Mouse (Mus musculus): ENCODE data around the gene Rnf212. TPM values are rescaled to one million over a fixed set of nuclear protein-coding genes. Genes with fewer than 3 reads are reported as not detected.

The Rnf212 gene
- polyA plus RNA-seq, 1 experiment, result not detected

GRCm38 (mm10) chr5:108719761-108720160, 55.0 kb downstream of the Rnf212 start:
- Histone ChIP-seq H3K4me3 (no peak overlapping the region), H3K36me3 (ENCODE audit: control insufficient read depth, insufficient read depth) (no peaks in the 10 kb centered on the region), H3K79me2 (ENCODE audit: control insufficient read depth, insufficient read depth) (no peaks in the 10 kb centered on the region), H3K4me2 (ENCODE audit: low read depth) (no peak overlapping the region), H3K27me3 (ENCODE audit: control insufficient read depth, insufficient read depth, insufficient read length) (no peaks in the 10 kb centered on the region), H3ac (ENCODE audit: control insufficient read depth, insufficient read length) (no peak overlapping the region)
- TF ChIP-seq MYOG (IDR thresholded peaks at IDR 0.05; ENCODE audit: control insufficient read depth in 1 of 3, insufficient read depth in 1 of 3, insufficient read length in 2 of 3, low read depth in 2 of 3), result no peak
- TF ChIP-seq MAX (IDR thresholded peaks at IDR 0.05; ENCODE audit: low read depth), result no peak
- TF ChIP-seq MYOD1 (IDR thresholded peaks at IDR 0.05; ENCODE audit: control insufficient read depth in 1 of 3, insufficient read length in 2 of 3, low read depth in 2 of 3), result no peak
- TF ChIP-seq POLR2AphosphoS2 (IDR thresholded peaks at IDR 0.05; ENCODE audit: insufficient read length, low read depth), result no peak
- TF ChIP-seq E2F4 (IDR thresholded peaks at IDR 0.05; ENCODE audit: insufficient read depth), result no peak
- TF ChIP-seq CEBPB (IDR thresholded peaks at IDR 0.05; ENCODE audit: insufficient read depth, poor library complexity, severe bottlenecking), result no peak
- no peak for TF ChIP-seq USF1 (IDR thresholded peaks at IDR 0.05; ENCODE audit: low read depth)

DNA sequence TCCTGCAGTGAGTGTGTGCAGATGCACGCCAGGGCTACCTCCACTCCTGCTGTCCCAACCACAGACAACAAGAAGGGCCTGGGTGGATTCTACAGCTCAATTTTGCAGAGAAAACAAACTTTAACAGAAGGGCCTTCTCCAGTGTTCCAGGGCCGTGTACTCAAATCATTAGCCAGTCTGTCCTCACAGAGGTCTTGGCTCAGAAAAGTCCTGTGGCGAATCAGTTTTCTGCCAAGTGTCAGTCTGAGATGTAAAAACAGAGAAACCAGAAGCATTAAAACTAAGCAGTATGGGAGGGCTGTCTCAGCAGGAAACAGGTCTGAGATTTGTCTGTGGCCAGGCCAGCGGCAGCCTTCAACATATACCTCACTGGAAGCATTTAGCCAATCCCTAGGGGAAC, 56.7 kb downstream of the Rnf212 start:
- TF ChIP-seq E2F4 (IDR thresholded peaks at IDR 0.05; ENCODE audit: insufficient read depth), result no peak
- no peak for TF ChIP-seq MYOD1 (IDR thresholded peaks at IDR 0.05; ENCODE audit: control insufficient read depth in 1 of 3, insufficient read length in 2 of 3, low read depth in 2 of 3)
- TF ChIP-seq POLR2AphosphoS2 (IDR thresholded peaks at IDR 0.05; ENCODE audit: insufficient read length, low read depth), result no peak
- TF ChIP-seq POLR2A (IDR thresholded peaks at IDR 0.05; ENCODE audit: insufficient read length, low read depth), result no peak
- TF ChIP-seq USF1 (IDR thresholded peaks at IDR 0.05; ENCODE audit: low read depth), result no peak
- no peak for TF ChIP-seq TCF12 (IDR thresholded peaks at IDR 0.05; ENCODE audit: insufficient read depth, poor library complexity, severe bottlenecking)
- no peak for TF ChIP-seq MAX (IDR thresholded peaks at IDR 0.05; ENCODE audit: low read depth)
- no peak for TF ChIP-seq REST (IDR thresholded peaks at IDR 0.05; ENCODE audit: insufficient read depth, insufficient read length)
- no peaks in the 10 kb centered on the region for H3K27me3 ChIP-seq (ENCODE audit: control insufficient read depth, insufficient read depth, insufficient read length)
- H3K79me2 ChIP-seq (ENCODE audit: control insufficient read depth, insufficient read depth), result no peaks in the 10 kb centered on the region
- H3K4me3 ChIP-seq, result no peak overlapping the region
- no peak overlapping the region for H3K4me2 ChIP-seq (ENCODE audit: low read depth)
- H3ac ChIP-seq (ENCODE audit: control insufficient read depth, insufficient read length), result no peak overlapping the region
- H3K36me3 ChIP-seq (ENCODE audit: control insufficient read depth, insufficient read depth), result no peaks in the 10 kb centered on the region

- Histone ChIP-seq H3K27me3 (ENCODE audit: control insufficient read depth, insufficient read depth, insufficient read length) (no peaks in the 10 kb centered on the region), H3K79me2 (ENCODE audit: control insufficient read depth, insufficient read depth) (no peaks in the 10 kb centered on the region), H3K4me2 (ENCODE audit: low read depth) (no peak overlapping the region), H3K4me3 (no peak overlapping the region), H3K36me3 (ENCODE audit: control insufficient read depth, insufficient read depth) (no peaks in the 10 kb centered on the region), H3ac (ENCODE audit: control insufficient read depth, insufficient read length) (no peak overlapping the region)
- TF ChIP-seq POLR2A (IDR thresholded peaks at IDR 0.05; ENCODE audit: insufficient read length, low read depth), result no peak
- no peak for TF ChIP-seq REST (IDR thresholded peaks at IDR 0.05; ENCODE audit: insufficient read depth, insufficient read length)
- no peak for TF ChIP-seq MYOD1 (IDR thresholded peaks at IDR 0.05; ENCODE audit: control insufficient read depth in 1 of 3, insufficient read length in 2 of 3, low read depth in 2 of 3)
- no peak for TF ChIP-seq MAX (IDR thresholded peaks at IDR 0.05; ENCODE audit: low read depth)
- TF ChIP-seq POLR2AphosphoS2 (IDR thresholded peaks at IDR 0.05; ENCODE audit: insufficient read length, low read depth), result no peak
- TF ChIP-seq TCF12 (IDR thresholded peaks at IDR 0.05; ENCODE audit: insufficient read depth, poor library complexity, severe bottlenecking), result no peak
- TF ChIP-seq MYOG (IDR thresholded peaks at IDR 0.05; ENCODE audit: control insufficient read depth in 1 of 3, insufficient read depth in 1 of 3, insufficient read length in 2 of 3, low read depth in 2 of 3), result no peak
- no peak for TF ChIP-seq TCF3 (IDR thresholded peaks at IDR 0.05; ENCODE audit: insufficient read length, low read depth)
- no peak for TF ChIP-seq E2F4 (IDR thresholded peaks at IDR 0.05; ENCODE audit: insufficient read depth)
- TF ChIP-seq SRF (IDR thresholded peaks at IDR 0.05; ENCODE audit: control insufficient read depth, insufficient read length, low read depth), result no peak
- TF ChIP-seq USF1 (IDR thresholded peaks at IDR 0.05; ENCODE audit: low read depth), result no peak
These were observed 58.8 kb downstream of the Rnf212 start for GRCm38 (mm10) chr5:108715974-108716373.

DNA sequence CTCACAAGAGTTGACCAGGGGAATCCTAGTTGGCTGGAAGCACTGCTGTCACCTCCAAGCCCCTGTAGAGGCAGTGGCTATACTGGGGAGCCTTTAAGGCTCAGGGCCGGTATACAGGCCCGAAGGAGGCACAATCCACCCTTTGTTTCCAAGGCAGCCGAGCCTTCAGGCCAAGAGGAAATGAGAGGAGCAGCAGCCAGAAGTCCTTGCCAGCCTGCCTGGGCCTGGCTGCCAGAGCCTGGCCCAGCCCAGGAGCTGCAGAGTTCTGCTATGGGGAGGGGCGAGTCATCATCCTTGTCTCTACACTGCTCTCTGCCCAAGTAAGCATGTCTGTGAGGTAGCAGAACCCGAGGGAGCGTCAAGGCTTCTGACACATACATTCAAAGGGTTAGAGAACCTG, 60.6 kb downstream of the Rnf212 start:
- H3K36me3 ChIP-seq (ENCODE audit: control insufficient read depth, insufficient read depth), result no peaks in the 10 kb centered on the region
- no peak overlapping the region for H3ac ChIP-seq (ENCODE audit: control insufficient read depth, insufficient read length)
- no peak for TF ChIP-seq REST (IDR thresholded peaks at IDR 0.05; ENCODE audit: insufficient read depth, insufficient read length)
- TF ChIP-seq MAX (IDR thresholded peaks at IDR 0.05; ENCODE audit: low read depth), result no peak
- no peak for TF ChIP-seq POLR2A (IDR thresholded peaks at IDR 0.05; ENCODE audit: insufficient read length, low read depth)
- TF ChIP-seq TCF12 (IDR thresholded peaks at IDR 0.05; ENCODE audit: insufficient read depth, poor library complexity, severe bottlenecking), result no peak
- TF ChIP-seq MYOG (IDR thresholded peaks at IDR 0.05; ENCODE audit: control insufficient read depth in 1 of 3, insufficient read depth in 1 of 3, insufficient read length in 2 of 3, low read depth in 2 of 3), result no peak
- no peak for TF ChIP-seq MYOD1 (IDR thresholded peaks at IDR 0.05; ENCODE audit: control insufficient read depth in 1 of 3, insufficient read length in 2 of 3, low read depth in 2 of 3)
- no peak for TF ChIP-seq POLR2AphosphoS2 (IDR thresholded peaks at IDR 0.05; ENCODE audit: insufficient read length, low read depth)
- no peak for TF ChIP-seq CEBPB (IDR thresholded peaks at IDR 0.05; ENCODE audit: insufficient read depth, poor library complexity, severe bottlenecking)
- TF ChIP-seq TCF3 (IDR thresholded peaks at IDR 0.05; ENCODE audit: insufficient read length, low read depth), result no peak
- TF ChIP-seq SRF (IDR thresholded peaks at IDR 0.05; ENCODE audit: control insufficient read depth, insufficient read length, low read depth), result no peak
- no peak for TF ChIP-seq E2F4 (IDR thresholded peaks at IDR 0.05; ENCODE audit: insufficient read depth)
- TF ChIP-seq USF1 (IDR thresholded peaks at IDR 0.05; ENCODE audit: low read depth), result no peak
- H3K4me3 ChIP-seq, result no peak overlapping the region
- no peaks in the 10 kb centered on the region for H3K79me2 ChIP-seq (ENCODE audit: control insufficient read depth, insufficient read depth)
- no peaks in the 10 kb centered on the region for H3K27me3 ChIP-seq (ENCODE audit: control insufficient read depth, insufficient read depth, insufficient read length)
- no peak overlapping the region for H3K4me2 ChIP-seq (ENCODE audit: low read depth)

GRCm38 (mm10) chr5:108713691-108714090, 61.1 kb downstream of the Rnf212 start:
- Histone ChIP-seq H3ac (ENCODE audit: control insufficient read depth, insufficient read length) (no peak overlapping the region), H3K4me2 (ENCODE audit: low read depth) (no peak overlapping the region), H3K79me2 (ENCODE audit: control insufficient read depth, insufficient read depth) (no peaks in the 10 kb centered on the region), H3K4me3 (no peak overlapping the region), H3K27me3 (ENCODE audit: control insufficient read depth, insufficient read depth, insufficient read length) (no peaks in the 10 kb centered on the region), H3K36me3 (ENCODE audit: control insufficient read depth, insufficient read depth) (no peaks in the 10 kb centered on the region)
- no peak for TF ChIP-seq REST (IDR thresholded peaks at IDR 0.05; ENCODE audit: insufficient read depth, insufficient read length)
- no peak for TF ChIP-seq TCF3 (IDR thresholded peaks at IDR 0.05; ENCODE audit: insufficient read length, low read depth)
- TF ChIP-seq USF1 (IDR thresholded peaks at IDR 0.05; ENCODE audit: low read depth), result no peak
- no peak for TF ChIP-seq POLR2AphosphoS2 (IDR thresholded peaks at IDR 0.05; ENCODE audit: insufficient read length, low read depth)
- TF ChIP-seq MYOD1 (IDR thresholded peaks at IDR 0.05; ENCODE audit: control insufficient read depth in 1 of 3, insufficient read length in 2 of 3, low read depth in 2 of 3), result no peak
- no peak for TF ChIP-seq CEBPB (IDR thresholded peaks at IDR 0.05; ENCODE audit: insufficient read depth, poor library complexity, severe bottlenecking)
- no peak for TF ChIP-seq MAX (IDR thresholded peaks at IDR 0.05; ENCODE audit: low read depth)
- no peak for TF ChIP-seq TCF12 (IDR thresholded peaks at IDR 0.05; ENCODE audit: insufficient read depth, poor library complexity, severe bottlenecking)
- no peak for TF ChIP-seq MYOG (IDR thresholded peaks at IDR 0.05; ENCODE audit: control insufficient read depth in 1 of 3, insufficient read depth in 1 of 3, insufficient read length in 2 of 3, low read depth in 2 of 3)
- TF ChIP-seq SRF (IDR thresholded peaks at IDR 0.05; ENCODE audit: control insufficient read depth, insufficient read length, low read depth), result no peak
- TF ChIP-seq E2F4 (IDR thresholded peaks at IDR 0.05; ENCODE audit: insufficient read depth), result no peak
- TF ChIP-seq POLR2A (IDR thresholded peaks at IDR 0.05; ENCODE audit: insufficient read length, low read depth), result no peak
